Mouse (Mus musculus) myocyte (in vitro differentiated cells): ENCODE measurements around the gene Hsd11b1.

Source experiments
- E2F4 ChIP-seq: IDR thresholded peaks from one replicate; pipeline ENCODE4 v1.6.1; 2011; ENCODE audit warnings: mild to moderate bottlenecking, control low read depth, moderate library complexity; ENCODE audit not compliant: insufficient read depth
- POLR2A ChIP-seq: IDR thresholded peaks from one replicate; pipeline ENCODE4 v1.6.1; 2011; ENCODE audit warnings: low read depth, mild to moderate bottlenecking, control low read depth, moderate library complexity; ENCODE audit not compliant: insufficient read length
- TCF12 ChIP-seq: IDR thresholded peaks from one replicate; pipeline ENCODE4 v1.6.1; 2011; ENCODE audit warnings: mild to moderate bottlenecking, control low read depth; ENCODE audit not compliant: poor library complexity, insufficient read depth, severe bottlenecking
- TCF3 ChIP-seq: IDR thresholded peaks from one replicate; pipeline ENCODE4 v1.6.1; 2011; ENCODE audit warnings: low read depth, control low read depth; ENCODE audit not compliant: insufficient read length
- USF1 ChIP-seq: IDR thresholded peaks from one replicate; pipeline ENCODE4 v1.6.1; 2011; ENCODE audit warnings: low read depth, mild to moderate bottlenecking, control low read depth, moderate library complexity

GRCm38 (mm10) chr1:193211371-193211770 is 52.5 kb downstream of the Hsd11b1 start:
- TF ChIP-seq USF1: no peak
- no peak for TF ChIP-seq TCF12
- TF ChIP-seq POLR2A: no peak
- TF ChIP-seq E2F4: no peak
- no peak for TF ChIP-seq TCF3
